Mouse (Mus musculus): ENCODE data around the gene Snx30. TPM values are rescaled to one million over a fixed set of nuclear protein-coding genes. Genes with fewer than 3 reads are reported as not detected.
A peak's percentile ranks its signal among the peaks of the same experiment; 100 is the strongest.

Snx30 gene
- total RNA-seq, 2 experiments from 2014 or later, result 5.6 to 6.4 TPM

DNA sequence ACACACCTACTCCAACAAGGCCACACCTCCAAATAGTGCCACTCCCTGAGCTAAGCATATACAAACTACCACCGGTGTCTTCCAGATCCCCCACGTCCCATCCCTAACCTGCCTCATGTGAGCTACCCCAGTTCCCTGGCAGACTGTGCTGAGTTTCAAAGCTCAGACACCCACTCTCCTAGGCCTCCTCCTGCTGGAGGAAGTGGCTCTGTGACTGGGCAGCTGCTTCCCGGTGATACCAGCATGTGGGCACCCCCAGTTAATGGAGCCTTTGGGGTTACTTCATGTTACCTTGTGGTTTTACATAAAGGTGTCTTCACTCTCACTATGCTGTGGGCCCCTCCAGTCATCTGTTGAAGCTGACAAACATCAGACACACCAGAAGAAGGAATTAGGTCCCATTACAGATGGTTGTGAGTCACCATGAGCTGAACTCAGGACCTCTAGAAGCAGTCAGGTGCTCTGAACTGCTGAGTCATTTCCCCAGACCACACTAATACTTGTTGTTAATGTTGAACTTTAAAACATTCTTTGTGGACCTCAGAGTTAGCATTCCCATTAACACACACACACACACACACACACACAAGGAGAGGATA lies 89.4 kb downstream of the Snx30 start:
- no peak for DNase-seq
- intact Hi-C loops (cut with DNase I), result no loop called here

DNA sequence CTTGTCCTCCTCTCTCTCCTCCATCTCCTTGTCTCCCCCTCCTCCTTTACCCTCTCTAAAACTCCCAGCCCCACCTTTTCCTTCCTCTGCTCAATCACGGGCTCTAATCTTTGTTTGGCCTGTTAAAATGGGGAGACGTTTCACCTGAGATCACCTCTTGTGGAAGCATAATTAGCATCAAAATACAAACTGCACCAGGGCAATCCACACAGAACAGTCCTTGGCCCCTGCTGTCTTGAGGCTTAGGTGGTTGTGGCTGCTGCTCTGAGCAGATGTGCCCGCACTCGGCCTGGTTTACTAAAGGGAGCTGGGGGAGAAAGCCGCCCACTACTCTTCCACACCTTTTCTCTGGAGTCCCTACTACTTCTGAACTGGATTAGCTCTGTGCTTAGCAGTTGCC lies 90.4 kb downstream of the Snx30 start:
- intact Hi-C loops (cut with DNase I), result no loop called here
- no peak for DNase-seq

DNA sequence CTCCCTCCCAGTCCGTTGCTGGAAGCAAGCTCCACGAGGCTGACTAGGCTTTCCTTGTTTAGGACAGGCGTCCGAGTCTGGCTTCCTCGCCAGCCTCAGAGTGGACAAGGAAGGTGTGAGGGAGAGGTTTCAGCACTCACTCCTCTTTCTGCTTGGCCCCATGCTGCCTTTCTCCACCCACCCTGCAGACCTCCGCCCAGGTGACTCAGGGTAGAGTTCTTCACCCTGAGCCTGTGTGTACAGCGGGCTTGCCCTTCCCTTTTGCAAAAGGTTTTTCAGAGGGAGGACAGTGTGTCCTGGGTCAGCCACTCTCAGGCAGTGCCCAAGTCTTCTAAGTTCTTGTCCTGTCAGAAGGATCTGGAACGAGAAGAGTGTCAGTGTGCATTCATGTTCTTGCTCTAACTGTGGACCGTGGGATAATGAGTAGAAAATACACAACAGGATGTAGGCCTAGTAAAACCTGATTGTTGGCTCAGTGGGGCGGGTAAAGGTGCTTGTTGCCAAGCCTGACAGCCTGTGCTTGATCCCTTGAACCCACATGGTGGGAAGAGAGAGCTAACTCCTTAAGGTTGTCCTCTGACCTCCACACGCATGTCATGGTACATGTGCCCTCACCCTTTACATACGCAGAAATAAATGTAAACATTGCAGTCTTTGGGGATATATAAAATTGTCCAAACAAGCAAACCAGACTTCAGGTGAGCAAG lies 92.3 kb downstream of the Snx30 start:
- DNase-seq, result no peak
- intact Hi-C loops (cut with DNase I), result no loop called here

DNA sequence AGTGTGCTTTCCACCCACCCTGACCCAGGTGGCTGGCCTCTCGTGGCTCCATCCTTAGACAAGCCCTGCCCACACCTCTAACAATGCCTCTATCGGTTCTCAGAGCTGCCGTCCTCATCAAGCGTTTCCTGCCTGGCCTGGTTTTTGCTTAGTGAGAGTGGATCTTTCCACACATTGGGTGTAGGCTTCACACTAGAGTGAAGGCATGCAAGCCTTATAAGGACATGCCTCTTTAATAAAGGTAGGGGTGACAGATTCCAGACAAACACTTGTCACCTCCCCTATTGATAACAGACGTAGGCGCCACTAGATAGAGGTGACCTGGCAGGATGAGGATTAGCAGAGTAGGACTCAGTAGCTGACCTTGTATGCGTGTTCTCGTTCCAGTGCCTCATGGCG lies 92.9 kb downstream of the Snx30 start:
- intact Hi-C loops (cut with DNase I), result no loop called here
- DNase-seq, result no peak

DNA sequence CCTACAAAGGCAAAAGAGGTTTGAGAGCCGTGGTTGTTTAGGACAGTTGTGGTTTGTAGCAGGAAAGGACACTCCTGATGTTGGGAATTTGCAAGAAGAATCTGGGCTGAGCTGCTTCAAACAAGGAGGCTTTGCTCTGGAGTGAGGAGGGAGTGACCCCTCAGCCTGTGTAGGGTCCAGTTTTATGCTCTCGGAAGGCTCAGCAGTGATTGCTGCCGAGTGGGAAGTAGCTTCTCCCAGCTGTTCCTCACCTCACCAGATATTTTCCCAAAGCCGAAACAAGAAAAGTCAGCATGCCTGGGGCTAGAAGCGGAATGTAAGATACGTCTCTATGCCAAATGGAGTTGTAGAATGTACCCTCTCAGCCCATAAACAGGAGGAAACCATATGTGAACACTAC lies 96.2 kb downstream of the Snx30 start:
- intact Hi-C loops (cut with DNase I), result no loop called here
- DNase-seq, result no peak

DNA sequence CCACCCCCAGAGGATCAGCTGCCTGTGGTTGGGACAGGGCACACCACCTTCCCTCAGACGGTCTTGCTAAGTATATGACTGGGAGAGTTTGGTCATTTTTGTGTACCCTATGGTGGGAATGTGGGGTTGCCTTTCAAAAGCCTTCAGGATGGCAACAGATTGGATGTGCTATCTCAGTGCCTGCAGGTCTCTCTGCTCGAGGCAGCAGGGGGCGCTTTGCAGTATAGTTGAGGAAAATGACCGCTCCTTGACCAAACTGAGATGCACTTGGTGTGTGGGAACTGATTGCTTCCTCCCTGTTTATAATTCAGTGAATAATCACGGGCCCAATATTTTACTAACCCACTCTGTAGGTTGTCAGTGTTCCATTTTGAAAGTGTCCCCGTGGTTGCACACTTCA lies 96.9 kb downstream of the Snx30 start:
- no peak for DNase-seq
- intact Hi-C loops (cut with DNase I), result no loop called here

DNA sequence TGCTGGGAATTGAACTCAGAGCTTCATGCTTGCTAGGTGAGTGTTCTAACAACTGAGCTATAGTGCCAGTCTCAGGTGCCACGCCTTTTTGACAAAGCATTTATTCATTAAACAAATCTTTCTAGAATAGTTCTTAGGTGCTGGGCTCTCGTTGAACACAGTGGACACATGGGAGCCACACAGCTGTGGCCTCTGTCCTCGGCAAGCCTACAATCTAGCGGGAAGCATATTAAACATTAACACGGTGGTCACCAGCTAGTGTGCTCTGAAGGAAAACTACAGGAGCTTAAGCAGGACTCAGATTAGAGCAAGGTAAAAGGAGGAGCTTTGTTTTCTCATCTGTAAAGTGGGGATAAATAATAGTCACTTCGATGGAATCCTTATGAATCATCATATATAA lies 101.5 kb downstream of the Snx30 start:
- DNase-seq, result no peak
- intact Hi-C loops (cut with DNase I), result no loop called here

DNA sequence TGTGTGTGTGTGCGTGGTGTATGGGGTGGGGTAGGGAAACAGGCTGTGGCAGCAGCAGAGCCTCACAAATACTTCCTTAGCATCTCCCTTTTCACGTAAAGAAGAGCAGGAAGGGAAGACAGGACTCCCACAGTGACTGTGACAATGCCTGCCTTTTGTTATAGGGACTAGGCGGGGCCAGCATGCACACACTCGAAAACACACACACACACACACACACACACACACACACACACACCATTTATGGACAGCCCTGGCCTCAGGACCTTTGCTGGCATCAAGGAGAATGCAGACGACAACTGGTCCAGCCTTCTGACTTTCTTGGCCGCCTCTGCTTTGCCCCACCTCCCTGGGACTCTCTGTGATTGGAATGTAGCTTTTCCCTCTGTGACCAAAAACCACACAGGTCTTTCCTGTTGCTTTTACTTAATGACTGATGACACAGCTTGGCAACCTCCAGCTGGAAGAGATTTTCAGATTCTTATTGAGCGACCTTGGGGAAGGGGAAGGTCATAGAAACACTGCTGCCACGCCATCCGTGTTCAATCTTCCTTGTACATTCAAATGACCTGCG lies 102.1 kb downstream of the Snx30 start:
- intact Hi-C loops (cut with DNase I), result no loop called here
- DNase-seq, result no peak

DNA sequence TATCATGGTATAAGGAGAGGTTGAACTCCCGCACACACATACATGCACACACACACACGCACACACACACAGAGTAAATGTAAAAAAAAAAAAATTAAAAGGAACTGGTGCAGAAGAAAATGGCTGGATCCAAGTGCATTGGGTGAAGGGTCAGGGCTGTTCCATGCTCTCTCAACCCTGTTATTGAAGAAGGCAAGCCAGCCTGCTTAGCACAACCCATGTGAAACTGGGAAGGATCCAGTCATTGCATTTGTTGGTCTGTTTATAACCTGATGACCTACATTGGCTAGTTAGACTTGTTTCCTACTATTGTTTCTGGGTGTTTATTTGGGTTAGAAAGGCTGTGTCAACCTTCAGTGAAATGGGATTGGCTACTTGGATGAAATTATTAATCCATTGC lies 103.1 kb downstream of the Snx30 start:
- intact Hi-C loops (cut with DNase I), result no loop called here
- DNase-seq, result no peak

DNA sequence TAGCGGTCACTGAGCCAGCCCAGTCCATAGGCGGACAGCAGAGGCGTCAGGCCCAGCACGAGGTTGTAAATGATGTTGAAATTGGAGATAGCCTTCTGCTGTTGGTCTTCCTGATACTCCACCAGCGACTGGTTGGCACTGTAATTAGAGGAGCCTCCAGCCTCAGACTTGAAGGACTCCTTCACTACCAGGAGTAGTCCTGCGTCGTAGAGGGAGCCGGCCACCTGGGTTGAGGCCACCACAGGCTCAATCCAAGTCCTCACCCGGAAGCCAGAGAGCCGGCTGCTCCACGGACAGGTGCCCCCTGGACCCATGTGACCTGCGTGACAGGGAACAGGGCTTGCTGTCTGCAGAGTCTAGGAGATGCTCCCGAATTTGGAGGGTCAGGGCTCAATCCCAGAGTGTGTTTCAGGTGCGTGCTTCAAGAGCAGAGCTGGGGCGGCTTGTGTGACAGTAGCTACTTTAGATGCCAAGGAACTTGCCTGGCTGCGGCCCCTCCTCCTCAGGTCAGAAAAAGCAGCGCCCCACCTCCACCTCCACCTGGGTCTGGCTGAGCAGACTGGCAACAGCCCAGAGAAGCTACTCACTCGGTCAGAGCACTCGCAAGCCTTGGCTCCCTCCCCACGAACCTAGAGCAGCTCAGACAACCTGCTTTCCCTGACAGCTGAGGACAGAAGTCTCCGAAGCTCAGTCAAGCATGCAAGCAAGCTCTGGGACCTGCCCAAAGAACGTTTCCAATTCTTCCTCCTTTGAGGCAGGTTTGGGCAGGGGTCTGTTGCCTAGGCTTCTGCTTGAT lies 109.2 kb downstream of the Snx30 start, which contains the start of gene Slc46a2:
Gene Slc46a2 (minus strand): TSS at position 449 of the 796 bp plus-strand sequence.
- DNase-seq, result no peak
- intact Hi-C loops (cut with DNase I), result no loop called here

DNA sequence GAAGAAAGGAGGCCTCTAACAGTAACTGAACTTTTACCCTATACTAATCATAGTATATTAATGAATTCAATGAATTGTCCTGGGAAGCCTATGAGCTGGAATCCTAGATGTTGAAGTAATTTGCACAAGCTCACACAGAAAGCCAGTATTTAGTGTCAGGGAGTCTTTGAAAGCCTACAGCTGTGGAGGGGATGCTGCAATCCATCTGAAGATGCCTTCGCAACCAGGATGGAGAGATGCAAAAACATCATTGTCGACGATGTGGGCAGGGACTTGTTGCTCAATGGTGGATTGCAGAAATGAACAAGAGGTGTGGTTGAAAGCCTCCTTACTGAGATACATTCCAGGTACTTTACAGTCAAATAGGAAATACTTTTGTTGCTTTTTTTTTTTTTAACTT lies 112.3 kb downstream of the Snx30 start:
- intact Hi-C loops (cut with DNase I), result no loop called here
- DNase-seq, result no peak

DNA sequence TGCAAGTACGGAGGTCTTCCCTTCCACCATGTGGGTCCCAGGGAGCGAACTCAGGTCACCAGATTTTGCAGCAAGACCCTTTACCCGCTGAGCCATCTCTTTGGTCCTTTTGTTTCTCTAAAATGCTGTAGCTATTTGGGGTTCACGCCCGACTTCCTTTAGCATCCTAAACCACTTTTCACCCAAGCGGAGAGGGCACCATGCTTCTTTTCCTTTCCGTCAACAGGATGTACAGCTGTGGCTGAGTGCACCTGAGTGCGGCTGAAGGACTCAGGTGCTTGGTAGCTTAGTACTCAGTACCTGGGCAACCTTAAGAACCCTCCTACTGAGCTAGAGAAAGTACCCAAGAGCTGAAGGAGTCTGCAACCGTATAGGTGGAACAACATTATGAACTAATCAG lies 119.4 kb downstream of the Snx30 start:
- intact Hi-C loops (cut with DNase I), result no loop called here
- DNase-seq, result no peak

DNA sequence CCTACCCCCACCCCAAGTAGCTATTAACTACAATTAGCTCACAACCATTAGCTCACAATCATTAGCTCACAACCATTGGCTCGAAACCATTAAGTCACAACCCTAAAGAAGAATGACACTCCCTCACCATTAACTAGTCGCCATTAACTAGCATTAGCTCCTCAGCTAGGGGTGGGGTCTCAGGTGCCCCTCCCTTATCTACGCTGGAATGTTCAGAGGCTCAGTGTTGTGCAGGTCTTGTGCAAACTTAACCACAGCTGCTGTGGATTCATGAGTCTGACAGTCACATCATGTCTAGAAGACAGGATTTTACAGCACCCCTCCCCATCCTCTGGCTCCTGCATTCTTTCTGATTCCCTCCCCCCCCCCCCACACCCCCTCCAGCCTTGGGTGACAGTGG lies 122.0 kb downstream of the Snx30 start:
- DNase-seq, result no peak
- intact Hi-C loops (cut with DNase I), result loop anchor here (1.0 kb wide), 1 partner anchor 139 kb away; no protein-coding TSS in a partner anchor

DNA sequence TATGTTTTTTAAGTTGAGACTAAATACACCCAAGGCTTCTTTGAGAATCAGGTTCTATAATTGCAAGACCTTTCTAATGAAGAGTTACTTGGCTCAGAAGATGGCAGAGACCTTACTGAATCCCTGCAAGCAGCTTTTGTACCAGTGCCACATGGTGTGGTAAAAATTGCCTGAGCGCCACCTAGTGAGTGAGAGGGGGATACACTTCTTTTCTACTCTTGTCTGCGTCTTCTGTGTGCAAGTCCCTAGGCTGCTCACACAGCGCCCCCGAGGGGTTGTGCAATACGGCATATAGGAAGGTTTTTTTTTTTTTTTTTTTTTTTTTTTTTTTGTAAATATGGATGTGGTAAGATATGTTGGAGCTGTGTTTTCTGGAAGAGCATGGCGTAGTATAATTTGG lies 122.7 kb downstream of the Snx30 start:
- peak; percentile 48 to 57 for DNase-seq
- intact Hi-C loops (cut with DNase I), result loop anchor here (1.0 kb wide), 1 partner anchor 140 kb away; no protein-coding TSS in a partner anchor

DNA sequence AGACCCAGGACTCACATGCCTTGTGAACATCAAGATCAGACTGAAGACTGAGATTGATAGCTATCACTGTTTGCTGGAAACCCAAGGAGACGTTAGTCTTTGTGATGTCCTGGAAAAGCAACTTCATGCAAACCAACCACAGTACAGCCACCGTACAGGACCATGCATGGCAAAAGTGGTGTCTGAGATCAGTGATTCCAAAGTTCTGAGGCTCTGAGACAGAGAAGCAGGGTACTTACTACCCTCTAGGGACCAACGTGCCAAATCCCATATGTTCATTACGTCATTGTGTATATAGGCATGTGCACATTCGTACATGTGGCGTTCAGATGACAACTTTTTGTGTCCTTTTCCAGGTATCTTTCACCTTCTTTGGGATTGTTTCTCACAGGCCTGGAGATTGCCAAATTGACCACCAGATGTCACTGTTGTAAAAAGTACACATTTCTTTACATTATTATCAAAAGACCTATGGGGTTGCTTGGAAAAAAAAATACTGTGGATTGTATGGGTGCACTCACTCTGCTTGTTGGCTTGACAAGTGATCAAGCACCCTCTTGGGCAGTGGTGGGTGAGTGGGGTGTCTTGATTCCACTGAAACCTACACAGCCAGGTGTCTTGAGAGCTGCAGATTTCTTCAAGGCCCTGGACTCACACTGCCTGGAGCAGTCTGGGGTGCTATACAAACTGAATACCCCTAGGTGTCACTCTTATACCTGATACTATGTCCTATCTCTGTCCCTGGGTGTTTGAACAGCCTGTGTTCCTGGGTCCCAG lies 127.1 kb downstream of the Snx30 start:
- DNase-seq, result no peak
- intact Hi-C loops (cut with DNase I), result no loop called here

DNA sequence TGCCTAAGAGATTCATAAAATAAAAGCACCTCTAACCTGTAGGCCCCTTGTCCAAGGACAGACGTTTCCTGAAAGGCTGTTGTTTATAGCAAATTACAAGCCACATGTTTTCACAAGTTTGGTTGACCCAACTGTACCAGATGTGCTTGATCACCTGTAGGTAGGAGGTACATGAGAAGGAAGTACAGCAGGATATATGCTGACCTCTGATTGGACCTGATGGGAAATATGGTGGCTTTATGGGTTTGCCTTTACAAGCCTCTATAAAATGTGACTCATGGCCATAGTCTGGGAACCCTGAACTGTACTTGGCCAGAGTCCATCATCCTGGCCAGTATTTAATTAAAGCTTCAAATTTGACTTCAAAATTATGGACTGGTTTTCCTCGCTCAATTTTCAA lies 131.9 kb downstream of the Snx30 start:
- no peak for DNase-seq
- intact Hi-C loops (cut with DNase I), result no loop called here

Other genes with a start within 250 kb of the Snx30 start
- gene Hsdl2, start 224.3 kb upstream of the Snx30 start, total RNA-seq (2021), result 100 to 1,000 TPM; 240 to 258 TPM
- gene E130308A19Rik, start 179.6 kb upstream of the Snx30 start, total RNA-seq (2021), result 1 to 10 TPM; 7.2 to 7.6 TPM
- gene Inip, start 4.3 kb upstream of the Snx30 start, total RNA-seq (2021), result 1 to 10 TPM; 8.3 to 8.7 TPM
- under 1 TPM in 1 of 2 experiments, not detected in 1; 0.16 TPM for gene Slc46a2, start 109.2 kb downstream of the Snx30 start, total RNA-seq (2021)
- gene Mup4, start 154.9 kb downstream of the Snx30 start, total RNA-seq (2021), result not detected
- not detected for gene Mup6, start 158.5 kb downstream of the Snx30 start, total RNA-seq (2021)